Mouse (Mus musculus) G1E-ER4 (cell line): ENCODE measurements at regions not wholly inside any gene's neighbourhood (a gene's known extent, or its start where the extent isn't known, plus 50 kb on each side); places are given as distances from the start of the nearest gene placed in this dataset.

Experiments used
- GATA1 ChIP-seq: IDR thresholded peaks from one replicate; pipeline ENCODE4 v1.8.0; 2012; ENCODE audit warnings: low read length, inconsistent platforms

DNA sequence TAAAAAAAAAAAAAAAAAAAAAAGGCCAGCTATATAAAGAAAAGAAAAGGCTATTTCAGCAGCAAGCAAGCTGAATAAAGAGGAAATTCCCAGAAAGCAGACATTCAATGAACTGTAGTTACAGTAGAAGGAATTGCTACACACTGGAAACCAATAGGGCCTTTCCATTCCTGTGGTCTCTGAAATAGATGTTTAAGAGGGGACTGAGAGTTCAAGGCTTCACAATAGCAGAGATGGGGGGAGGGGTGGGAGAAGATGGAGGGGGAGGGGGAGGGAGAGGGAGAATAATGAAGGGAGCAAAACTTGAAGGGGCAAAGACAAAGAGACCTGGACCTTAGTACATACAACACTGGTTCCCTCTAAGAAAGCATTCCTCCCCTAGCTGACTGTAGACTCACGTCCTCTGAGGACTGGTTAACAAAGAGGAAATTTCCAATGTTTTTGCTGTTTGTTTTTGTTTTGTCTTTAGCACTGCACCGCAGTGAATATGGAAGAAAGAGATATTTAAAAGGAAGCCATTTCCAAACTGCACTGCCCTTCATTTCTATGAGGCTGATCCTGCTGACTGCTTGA, 119.8 kb upstream of the Irak1bp1 start:
- TF ChIP-seq GATA1 = no peak

DNA sequence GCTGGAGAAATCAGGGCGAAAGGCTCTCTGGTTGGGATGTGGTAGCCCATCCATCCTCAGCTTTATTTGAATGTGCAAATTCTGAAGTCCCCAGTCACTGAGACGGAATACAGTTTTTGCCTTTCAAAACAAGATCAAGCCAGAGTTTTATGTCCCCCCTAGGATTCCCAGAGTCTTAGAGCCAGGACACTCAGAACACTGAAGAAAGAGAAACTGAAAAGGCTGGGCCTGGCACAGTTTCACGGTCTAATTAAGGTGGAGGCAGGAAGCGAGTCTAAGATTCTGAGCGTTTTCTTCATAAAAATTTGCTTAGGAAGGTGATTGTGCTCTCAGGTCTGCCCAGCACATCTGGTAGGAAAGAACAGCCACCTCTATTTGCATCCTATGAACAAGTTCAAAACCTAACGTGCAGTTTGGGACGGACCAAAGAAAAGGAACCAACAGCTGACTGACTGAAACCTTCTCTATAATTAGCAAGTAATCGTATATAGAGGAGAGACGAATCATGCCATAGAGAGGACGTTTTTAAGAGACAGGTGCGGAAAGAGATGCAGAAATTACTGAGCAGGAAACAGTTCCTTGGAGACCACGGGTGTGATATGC, 119.2 kb upstream of the Irak1bp1 start:
- TF ChIP-seq GATA1 = no peak

DNA sequence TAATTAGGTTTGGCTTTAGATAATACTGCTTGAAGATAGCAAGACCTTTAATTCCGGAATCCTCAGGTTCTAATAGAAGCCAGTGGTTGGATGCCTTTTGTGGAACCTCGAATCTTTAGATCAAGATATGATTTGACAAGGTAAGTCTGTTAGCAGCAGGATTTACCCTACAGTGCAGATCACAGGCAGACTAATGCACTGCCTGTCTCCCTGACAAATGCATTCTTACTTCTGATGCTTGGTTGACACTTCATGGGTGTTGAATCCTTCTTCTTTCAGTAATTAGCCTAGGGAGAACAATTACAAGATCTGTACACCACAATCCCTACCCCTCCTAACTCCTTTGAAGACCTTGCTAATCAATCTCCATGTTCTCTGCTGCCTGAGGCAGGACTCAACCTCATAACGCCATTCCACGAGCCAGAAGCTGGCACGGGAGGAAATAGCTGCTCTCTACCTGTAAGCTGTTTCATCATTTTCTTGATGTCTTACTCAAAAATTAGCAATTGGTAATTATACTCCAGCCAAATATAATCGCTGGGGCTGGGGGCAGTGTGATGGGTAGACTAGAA, 118.3 kb upstream of the Irak1bp1 start:
- no peak for TF ChIP-seq GATA1

DNA sequence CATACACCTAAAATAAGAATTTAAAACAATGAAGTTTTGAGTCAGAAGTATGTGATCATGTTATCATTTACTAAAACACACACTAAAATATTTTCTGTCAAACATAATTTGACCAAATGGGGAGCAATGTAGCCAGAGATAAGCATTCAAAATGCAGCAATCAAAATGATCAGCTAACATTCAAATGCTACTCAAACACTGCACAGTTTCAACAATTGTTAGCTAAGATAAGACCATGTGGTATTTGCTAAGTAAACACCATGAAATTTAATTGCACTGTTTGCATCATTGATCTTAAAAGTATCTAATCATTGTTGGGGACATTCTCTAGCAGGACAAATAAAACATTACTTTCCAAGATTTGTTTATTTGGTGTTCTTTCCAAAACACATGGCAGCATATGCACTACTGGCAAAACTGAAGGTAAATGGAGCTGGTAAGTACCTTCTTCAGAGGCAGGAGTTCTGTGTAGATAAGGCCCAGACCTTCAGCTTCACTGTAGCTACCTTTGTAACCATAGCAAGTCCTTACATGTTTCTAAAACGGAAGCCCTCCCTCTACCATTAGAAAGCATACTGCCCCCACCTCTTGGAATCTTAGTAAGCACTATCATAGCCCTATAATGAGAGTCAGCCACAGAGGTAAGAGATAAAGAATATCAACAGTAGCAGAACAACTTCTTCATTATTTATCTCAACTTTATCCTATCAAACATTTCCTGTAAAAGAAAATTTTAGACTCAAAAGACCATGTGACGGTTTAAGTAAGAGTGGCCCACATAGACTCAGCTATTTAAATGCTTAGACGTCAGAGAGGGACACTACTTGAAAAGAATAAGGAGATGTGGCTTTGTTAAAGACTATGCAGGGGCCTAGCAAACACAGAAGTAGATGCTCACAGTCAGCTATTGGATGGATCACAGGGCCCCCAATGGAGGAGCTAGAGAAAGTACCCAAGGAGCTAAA, 116.3 kb upstream of the Irak1bp1 start:
- peak; percentile 80 for TF ChIP-seq GATA1

DNA sequence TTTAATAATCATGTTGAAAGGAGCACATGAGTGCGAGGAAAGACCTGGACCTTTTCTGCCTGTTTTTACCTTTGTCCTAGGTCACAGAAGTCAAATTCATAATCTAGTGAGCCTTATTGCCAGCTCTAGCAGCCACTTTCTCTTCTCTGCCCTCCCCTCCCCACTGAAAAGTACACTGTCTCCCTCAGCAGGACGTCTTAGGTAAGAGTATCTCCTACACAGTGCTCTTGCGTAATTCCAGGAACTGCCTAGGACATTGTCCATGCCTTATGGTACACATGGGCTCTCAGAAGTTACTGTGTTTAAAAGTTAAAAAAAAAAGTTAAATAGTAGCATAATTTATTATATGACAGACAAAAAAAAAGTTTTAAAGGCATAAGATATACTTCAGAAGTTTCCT, 100.7 kb upstream of the Irak1bp1 start:
- TF ChIP-seq GATA1 = no peak

DNA sequence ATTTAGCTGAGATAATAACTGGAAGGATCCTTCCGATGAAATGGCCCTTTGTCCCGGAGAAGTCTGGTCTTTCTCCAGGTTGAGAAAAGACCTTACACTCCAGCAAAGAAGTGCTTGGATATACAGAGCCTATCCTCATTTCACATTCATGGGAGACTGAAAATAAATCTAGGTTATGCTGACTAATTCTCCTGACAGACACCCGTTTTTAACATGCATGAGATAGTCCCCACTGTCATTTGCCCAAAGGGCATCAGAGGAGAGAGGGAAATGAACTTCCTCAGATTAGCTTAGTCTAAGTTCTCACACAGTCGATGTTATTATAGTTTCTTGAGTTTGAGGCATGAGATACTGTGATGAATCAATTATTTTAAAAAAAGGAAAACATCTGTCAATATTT, 99.7 kb upstream of the Irak1bp1 start:
- no peak for TF ChIP-seq GATA1

DNA sequence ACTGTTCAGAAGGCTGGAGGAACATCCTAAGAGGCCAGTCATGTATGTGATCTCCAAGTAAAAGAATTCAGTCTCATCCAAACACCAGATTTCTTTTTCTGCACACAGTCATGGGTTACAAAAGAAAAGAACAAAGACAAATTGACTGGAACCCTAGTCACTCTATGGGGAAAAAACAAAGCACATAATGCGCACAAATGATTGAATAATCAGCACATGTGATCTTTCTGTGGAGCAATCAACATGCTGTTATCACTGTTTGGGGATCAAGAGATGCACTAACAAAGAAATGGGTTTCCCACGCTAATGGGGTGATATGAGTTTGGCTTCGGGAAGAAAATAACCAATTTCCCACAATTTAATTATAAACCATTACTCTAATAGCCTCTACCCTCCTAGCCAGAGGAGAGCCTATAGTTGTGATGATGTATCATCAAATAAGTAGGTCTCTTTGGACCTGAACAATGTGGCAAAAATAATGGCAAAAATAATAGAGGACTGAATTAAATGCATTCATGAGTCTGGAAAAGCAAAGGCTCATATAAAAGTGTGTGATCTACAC, 96.2 kb upstream of the Irak1bp1 start:
- no peak for TF ChIP-seq GATA1

DNA sequence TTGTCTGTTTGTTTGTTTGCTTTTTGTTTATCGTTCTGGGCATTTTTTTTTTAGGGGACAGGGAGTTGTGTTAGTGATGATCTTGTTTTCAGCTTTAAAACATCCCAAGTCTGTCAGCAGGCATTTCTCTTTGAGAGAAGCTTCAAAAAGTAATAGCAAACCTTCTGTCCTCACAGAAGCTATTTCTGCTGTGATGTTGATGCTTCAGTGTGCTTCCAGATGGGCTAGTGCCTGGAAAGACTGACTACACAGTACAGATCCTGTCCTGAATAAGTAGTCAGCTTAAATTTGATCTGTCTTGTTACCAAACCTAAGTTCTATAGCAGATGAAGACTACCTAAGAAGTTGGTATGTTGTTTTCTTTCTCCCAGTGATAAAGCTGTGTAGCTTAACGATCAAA, 94.4 kb upstream of the Irak1bp1 start:
- no peak for TF ChIP-seq GATA1

DNA sequence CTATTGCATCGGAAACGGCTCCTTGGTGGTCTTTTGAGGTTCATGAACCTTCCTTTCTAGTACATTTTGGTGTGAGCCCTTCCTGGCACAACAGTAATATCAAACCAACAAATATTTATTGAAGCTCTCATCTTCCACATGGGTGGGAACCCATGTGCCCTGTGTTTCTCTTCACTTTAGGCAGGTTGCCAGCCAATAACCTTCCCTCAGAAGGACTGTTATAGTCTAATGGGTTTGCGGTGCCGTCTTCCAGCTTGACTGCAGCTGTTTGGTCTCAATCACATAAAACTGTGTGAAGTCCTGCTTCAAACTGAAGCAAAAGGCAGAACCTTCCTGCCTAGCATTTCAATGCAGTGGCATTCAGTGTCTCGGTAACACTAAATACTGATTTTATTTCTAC, 69.4 kb upstream of the Irak1bp1 start:
- TF ChIP-seq GATA1 = no peak

DNA sequence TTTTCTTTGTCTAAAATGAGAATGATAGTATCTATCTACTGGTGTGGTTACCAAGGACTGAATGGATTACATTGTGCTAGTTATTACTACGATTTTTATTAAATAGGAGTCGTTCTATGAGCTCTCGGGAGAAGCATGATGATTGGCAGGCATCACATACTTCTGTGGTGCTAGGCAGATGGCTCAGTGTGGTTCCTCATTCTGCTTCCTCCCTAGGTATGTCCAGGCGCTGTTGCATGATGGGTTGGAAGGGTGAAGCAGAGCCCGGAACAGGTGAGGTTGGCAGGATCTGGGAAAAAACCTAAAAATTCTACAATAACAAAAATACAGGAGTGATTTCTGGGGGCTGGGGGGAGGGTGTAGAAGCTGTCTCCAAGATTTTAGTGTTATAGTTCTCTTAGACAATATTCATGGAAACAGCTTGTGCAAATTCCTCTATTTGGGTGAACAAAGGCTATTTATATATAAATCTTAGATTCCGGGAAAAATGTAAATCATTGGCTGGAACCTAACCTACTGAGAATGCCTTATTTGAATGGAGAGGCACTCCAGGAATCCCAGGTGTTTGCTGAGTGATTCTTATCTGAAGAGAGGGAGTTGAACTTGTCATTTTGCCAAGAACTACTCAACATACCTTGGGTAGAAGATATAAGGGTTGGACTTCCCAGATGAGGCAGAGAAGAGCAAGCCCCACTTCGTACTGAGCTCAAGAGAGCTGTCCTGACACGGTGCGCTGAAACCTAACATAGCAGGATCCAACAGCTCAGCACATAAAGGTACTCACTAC, 68.5 kb upstream of the Irak1bp1 start:
- TF ChIP-seq GATA1 = no peak

DNA sequence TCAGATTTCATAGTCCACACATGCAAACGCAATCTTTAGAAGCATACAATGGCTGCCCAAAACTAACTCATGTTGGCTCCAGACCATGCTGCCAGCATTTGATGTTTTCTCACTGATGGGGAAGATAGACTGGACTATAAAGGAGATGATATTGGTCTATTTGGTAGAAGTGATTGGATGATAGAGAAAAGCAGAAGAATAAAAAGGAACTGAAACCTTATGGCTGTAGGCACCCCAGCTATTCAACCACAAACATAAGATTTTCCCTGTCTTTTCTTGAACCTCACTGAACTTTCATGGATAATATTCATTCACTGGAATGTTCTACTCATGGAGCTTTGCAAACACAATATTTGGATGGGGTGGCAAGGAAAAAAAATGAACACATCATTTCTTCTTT, 65.7 kb upstream of the Irak1bp1 start:
- no peak for TF ChIP-seq GATA1
